Mouse (Mus musculus): ENCODE measurements at regions not wholly inside any gene's neighbourhood (a gene's known extent, or its start where the extent isn't known, plus 50 kb on each side); places are given as distances from the start of the nearest gene placed in this dataset.

GRCm38 (mm10) chr9:74793394-74793793 lies 68.3 kb upstream of the Onecut1 start:
- TF ChIP-seq POLR2A (IDR thresholded peaks at IDR 0.05; ENCODE audit: borderline replicate concordance, low read depth, low read length) (no peak), CTCF (IDR thresholded peaks at IDR 0.05; ENCODE audit: low read depth, low read length) (no peak)
